Mouse (Mus musculus) MEL (cell line): ENCODE data around the gene Spp2. TPM values are rescaled to one million over a fixed set of nuclear protein-coding genes. Genes with fewer than 3 reads are reported as not detected.

Source experiments
- DNase-seq: peaks from one replicate; pipeline ENCODE4 v3.0.0; 2011; ENCODE audit warnings: low read depth, low spot score
- H3K27ac ChIP-seq: 2 replicates; pipeline ENCODE4 v1.5.1; 2012; ENCODE audit warnings: low read depth, mild to moderate bottlenecking, control low read depth, low read length, moderate library complexity; ENCODE audit not compliant: control insufficient read depth
- H3K27me3 ChIP-seq, 2 experiments: fragments of 150-350 bp in 1 of 2; sonication (generic) in 1 of 2; 2 replicates each; pipeline ENCODE4 v1.6.1; 2012; ENCODE audit warnings: low read length in 2 of 2, mild to moderate bottlenecking in 2 of 2, improper control_type of control experiment in 1 of 2, moderate library complexity in 1 of 2; ENCODE audit not compliant: insufficient read depth in 2 of 2, control insufficient read depth in 1 of 2
- H3K36me3 ChIP-seq, 2 experiments: 2 replicates each; pipeline ENCODE4 v1.6.1; 2012 to 2014; ENCODE audit warnings: low read length in 2 of 2, improper control_type of control experiment in 1 of 2, inconsistent platforms in 1 of 2, mild to moderate bottlenecking in 1 of 2; ENCODE audit not compliant: insufficient read depth in 2 of 2, control insufficient read depth in 1 of 2
- H3K4me1 ChIP-seq, 2 experiments: fragments of 150-350 bp in 1 of 2; sonication (generic) in 1 of 2; 2 replicates each; pipeline ENCODE4 v1.6.1; 2012; ENCODE audit warnings: low read length in 2 of 2, improper control_type of control experiment in 1 of 2, mild to moderate bottlenecking in 1 of 2; ENCODE audit not compliant: insufficient read depth in 2 of 2, control insufficient read depth in 1 of 2
- H3K4me3 ChIP-seq, 2 experiments: fragments of 150-350 bp in 1 of 2; sonication (generic) in 1 of 2; 2 replicates each; pipeline ENCODE4 v1.5.1; 2012; ENCODE audit warnings: low read depth in 2 of 2, low read length in 2 of 2, mild to moderate bottlenecking in 2 of 2, moderate library complexity in 2 of 2, control low read depth in 1 of 2, improper control_type of control experiment in 1 of 2; ENCODE audit not compliant: control insufficient read depth in 1 of 2, insufficient read depth in 1 of 2
- H3K79me2 ChIP-seq: 2 replicates; pipeline ENCODE4 v1.6.1; 2012; ENCODE audit warnings: mild to moderate bottlenecking, low read length, moderate library complexity; ENCODE audit not compliant: control insufficient read depth, poor library complexity, insufficient read depth
- H3K9ac ChIP-seq: 2 replicates; pipeline ENCODE4 v1.6.1; 2012; ENCODE audit warnings: low read depth, mild to moderate bottlenecking, control low read depth, low read length, moderate library complexity; ENCODE audit not compliant: control insufficient read depth, poor library complexity, severe bottlenecking
- H3K9me3 ChIP-seq: fragments of 150-350 bp; sonication (generic); replicated peaks from 2 replicates; pipeline ENCODE4 v1.6.1; 2012; ENCODE audit warnings: mild to moderate bottlenecking, low read length, improper control_type of control experiment, moderate library complexity; ENCODE audit not compliant: insufficient read depth
- BHLHE40 ChIP-seq: IDR thresholded peaks from 2 replicates; pipeline ENCODE4 v1.6.1; 2012; ENCODE audit warnings: low read depth, mild to moderate bottlenecking, inconsistent platforms, low read length, improper control_type of control experiment, borderline replicate concordance
- CHD2 ChIP-seq: IDR thresholded peaks from 2 replicates; pipeline ENCODE4 v1.6.1; 2011; ENCODE audit warnings: low read length, improper control_type of control experiment
- ELF1 ChIP-seq: IDR thresholded peaks from 2 replicates; pipeline ENCODE4 v1.6.1; 2014; ENCODE audit warnings: low read depth, mild to moderate bottlenecking, inconsistent platforms, low read length, improper control_type of control experiment, moderate library complexity
- EP300 ChIP-seq, 2 experiments: IDR thresholded peaks; 2 replicates each; pipeline ENCODE4 v1.6.1; 2011; ENCODE audit warnings: improper control_type of control experiment in 2 of 2, low read length in 2 of 2, low read depth in 1 of 2, mild to moderate bottlenecking in 1 of 2
- GATA1 ChIP-seq: IDR thresholded peaks from 2 replicates; pipeline ENCODE4 v1.6.1; 2011; ENCODE audit warnings: low read depth, low read length, improper control_type of control experiment
- MAFK ChIP-seq: IDR thresholded peaks from 2 replicates; pipeline ENCODE4 v1.6.1; 2011; ENCODE audit warnings: low read depth, mild to moderate bottlenecking, low read length, improper control_type of control experiment, borderline replicate concordance
- MXI1 ChIP-seq: IDR thresholded peaks from 2 replicates; pipeline ENCODE4 v1.6.1; 2011; ENCODE audit warnings: mild to moderate bottlenecking, low read depth, low read length, improper control_type of control experiment
- MYB ChIP-seq: IDR thresholded peaks from 2 replicates; pipeline ENCODE4 v1.6.1; 2011; ENCODE audit warnings: mild to moderate bottlenecking, low read depth, low read length, improper control_type of control experiment
- MYC ChIP-seq: IDR thresholded peaks from 2 replicates; pipeline ENCODE4 v1.6.1; 2011; ENCODE audit warnings: low read depth, mild to moderate bottlenecking, low read length, improper control_type of control experiment, moderate library complexity
- NRF1 ChIP-seq: IDR thresholded peaks from 2 replicates; pipeline ENCODE4 v1.6.1; 2014; ENCODE audit warnings: low read depth, mild to moderate bottlenecking, inconsistent platforms, low read length, improper control_type of control experiment, moderate library complexity; ENCODE audit not compliant: poor library complexity, insufficient read depth, severe bottlenecking
- POLR2A ChIP-seq, 2 experiments: IDR thresholded peaks; 2 replicates each; pipeline ENCODE4 v1.6.1; 2011 to 2012; ENCODE audit warnings: low read length in 2 of 2, mild to moderate bottlenecking in 2 of 2, control low read depth in 1 of 2, improper control_type of control experiment in 1 of 2, low read depth in 1 of 2, moderate library complexity in 1 of 2; ENCODE audit not compliant: control insufficient read depth in 1 of 2, insufficient read depth in 1 of 2, poor library complexity in 1 of 2
- RAD21 ChIP-seq: IDR thresholded peaks from 2 replicates; pipeline ENCODE4 v1.6.1; 2011; ENCODE audit warnings: mild to moderate bottlenecking, low read depth, low read length, improper control_type of control experiment
- RCOR1 ChIP-seq: IDR thresholded peaks from 2 replicates; pipeline ENCODE4 v1.6.1; 2012; ENCODE audit warnings: low read depth, mild to moderate bottlenecking, inconsistent platforms, low read length, improper control_type of control experiment
- SIN3A ChIP-seq: IDR thresholded peaks from 2 replicates; pipeline ENCODE4 v1.6.1; 2012; ENCODE audit warnings: low read length, improper control_type of control experiment, inconsistent platforms
- TAL1 ChIP-seq: IDR thresholded peaks from 2 replicates; pipeline ENCODE4 v1.6.1; 2012; ENCODE audit warnings: mild to moderate bottlenecking, inconsistent platforms, low read length, moderate library complexity, mixed read lengths
- TBP ChIP-seq: IDR thresholded peaks from 2 replicates; pipeline ENCODE4 v1.8.0; 2011; ENCODE audit warnings: low read depth, low read length, improper control_type of control experiment
- TCF12 ChIP-seq: IDR thresholded peaks from 2 replicates; pipeline ENCODE4 v1.6.1; 2014; ENCODE audit warnings: low read depth, mild to moderate bottlenecking, inconsistent platforms, low read length, improper control_type of control experiment, moderate library complexity
- UBTF ChIP-seq: IDR thresholded peaks from 2 replicates; pipeline ENCODE4 v1.6.1; 2012; ENCODE audit warnings: low read depth, mild to moderate bottlenecking, inconsistent platforms, low read length, improper control_type of control experiment, moderate library complexity, borderline replicate concordance; ENCODE audit not compliant: insufficient read depth
- USF1 ChIP-seq: IDR thresholded peaks from 2 replicates; pipeline ENCODE4 v1.6.1; 2014; ENCODE audit warnings: low read depth, mild to moderate bottlenecking, inconsistent platforms, low read length, improper control_type of control experiment, moderate library complexity
- USF2 ChIP-seq, 2 experiments: IDR thresholded peaks; 2 replicates each; pipeline ENCODE4 v1.6.1; 2011 to 2012; ENCODE audit warnings: improper control_type of control experiment in 2 of 2, low read length in 2 of 2, borderline replicate concordance in 1 of 2, inconsistent platforms in 1 of 2, low read depth in 1 of 2, mild to moderate bottlenecking in 1 of 2; ENCODE audit not compliant: insufficient read depth in 1 of 2
- ZKSCAN1 ChIP-seq: IDR thresholded peaks from 2 replicates; pipeline ENCODE4 v1.6.1; 2012; ENCODE audit warnings: low read depth, mild to moderate bottlenecking, inconsistent platforms, low read length, improper control_type of control experiment, moderate library complexity
- polyA plus RNA-seq, 2 experiments: library from polyadenylated mRNA; stranded (reverse) in 1 of 2; unstranded in 1 of 2; fragments of >175 nt in 1 of 2; fragments of >200 nt in 1 of 2; gene quantifications; 2 replicates each; pipeline versions ENCODE4 v1.2.1 to v1.2.4; 2012; ENCODE audit warnings: low replicate concordance in 2 of 2, low read depth in 1 of 2; ENCODE audit not compliant: insufficient read length in 2 of 2, insufficient read depth in 1 of 2, missing spikeins in 1 of 2
- total RNA-seq: library from RNA; depleted of rRNA; stranded (reverse); fragments of 300-350 nt; gene quantifications from 2 replicates; pipeline ENCODE4 v1.2.3, GENCODE M21; 2012

Spp2 gene
- total and polyA plus RNA-seq, 3 experiments: not detected

GRCm38 (mm10) chr1:88393321-88393720, 13.4 kb upstream of the Spp2 start:
- H3K4me1 ChIP-seq: no peaks in the 10 kb centered on the region
- no peak overlapping the region for H3K27ac ChIP-seq
- no peaks in the 10 kb centered on the region for H3K36me3 ChIP-seq
- H3K4me3 ChIP-seq: no peak overlapping the region
- no peaks in the 10 kb centered on the region for H3K27me3 ChIP-seq
- no peak for TF ChIP-seq EP300 (IDR thresholded peaks at IDR 0.05; ENCODE audit: low read depth in 1 of 2, low read length in 2 of 2)
- no peak for TF ChIP-seq TBP
- TF ChIP-seq POLR2A (IDR thresholded peaks at IDR 0.05; ENCODE audit: control insufficient read depth in 1 of 2, insufficient read depth in 1 of 2, low read depth in 1 of 2, low read length in 2 of 2, poor library complexity in 1 of 2): no peak
- TF ChIP-seq RAD21: no peak
- no peak for TF ChIP-seq MXI1
- TF ChIP-seq ZKSCAN1: no peak
- no peak for TF ChIP-seq NRF1
- TF ChIP-seq RCOR1: no peak
- no peak for TF ChIP-seq USF1
- no peak for TF ChIP-seq ELF1
- no peak for TF ChIP-seq BHLHE40
- TF ChIP-seq GATA1: no peak
- no peak for TF ChIP-seq TAL1
- no peak for TF ChIP-seq MYC
- TF ChIP-seq MYB: no peak
- no peak for TF ChIP-seq UBTF
- no peak for TF ChIP-seq MAFK
- TF ChIP-seq CHD2: no peak
- TF ChIP-seq TCF12: no peak
- H3K9ac ChIP-seq: no peak overlapping the region
- no peak for DNase-seq
- no peaks in the 10 kb centered on the region for H3K9me3 ChIP-seq
- no peaks in the 10 kb centered on the region for H3K79me2 ChIP-seq

GRCm38 (mm10) chr1:88403378-88403777, 3.4 kb upstream of the Spp2 start:
- TF ChIP-seq SIN3A (no peak), USF2 (IDR thresholded peaks at IDR 0.05; ENCODE audit: borderline replicate concordance in 1 of 2, insufficient read depth in 1 of 2, low read depth in 1 of 2, low read length in 2 of 2) (no peak)

More at GRCm38 (mm10) chr1:88403378-88403777, 3.4 kb upstream of the Spp2 start:
- DNase-seq: no peak
- Histone ChIP-seq H3K27ac (no peak overlapping the region), H3K4me3 (no peak overlapping the region), H3K4me1 (no peaks in the 10 kb centered on the region), H3K79me2 (no peaks in the 10 kb centered on the region), H3K9me3 (no peaks in the 10 kb centered on the region), H3K9ac (no peak overlapping the region), H3K27me3 (no peaks in the 10 kb centered on the region), H3K36me3 (no peaks in the 10 kb centered on the region)
